Mouse (Mus musculus) MEL (cell line): ENCODE data around the gene Tmcc3.

ENCODE experiments used
- KAT2A ChIP-seq: conservative IDR thresholded peaks from 2 replicates; pipeline ENCODE4 v1.6.1; 2012; ENCODE audit warnings: low read depth, low read length, improper control_type of control experiment, inconsistent platforms
- RAD21 ChIP-seq: IDR thresholded peaks from 2 replicates; pipeline ENCODE4 v1.6.1; 2011; ENCODE audit warnings: mild to moderate bottlenecking, low read depth, low read length, improper control_type of control experiment

- TF ChIP-seq KAT2A (no peak), RAD21 (no peak)
Observed at GRCm38 (mm10) chr10:94426000-94426920, 114.5 kb downstream of the Tmcc3 start.
